Mouse (Mus musculus) brain, embryonic 18.5 days (tissue): Measurements from ENCODE around the gene Crtac1.

Source experiments
- DNase-seq: peaks from one replicate; pipeline ENCODE4 v3.0.0-alpha.2; 2012; ENCODE audit warnings: low read depth, low spot score

The Crtac1 gene

GRCm38 (mm10) chr19:42284178-42284577 is 147.4 kb downstream of the Crtac1 start:
- DNase-seq = no peak

GRCm38 (mm10) chr19:42279611-42280010 is 152.0 kb downstream of the Crtac1 start:
- no peak for DNase-seq

GRCm38 (mm10) chr19:42278461-42278860 is 153.1 kb downstream of the Crtac1 start:
- no peak for DNase-seq

GRCm38 (mm10) chr19:42277288-42277687 is 154.3 kb downstream of the Crtac1 start:
- no peak for DNase-seq

- no peak for DNase-seq
Observed at GRCm38 (mm10) chr19:42272003-42272963, 159.3 kb downstream of the Crtac1 start.

GRCm38 (mm10) chr19:42271182-42271581 is 160.4 kb downstream of the Crtac1 start:
- DNase-seq = no peak

GRCm38 (mm10) chr19:42270119-42270518 is 161.5 kb downstream of the Crtac1 start:
- DNase-seq = no peak

GRCm38 (mm10) chr19:42268337-42268736 is 163.2 kb downstream of the Crtac1 start:
- DNase-seq = no peak

- no peak for DNase-seq
Observed at GRCm38 (mm10) chr19:42263524-42263923, 168.1 kb downstream of the Crtac1 start.

GRCm38 (mm10) chr19:42260486-42260885 is 171.1 kb downstream of the Crtac1 start:
- no peak for DNase-seq

- DNase-seq = no peak
Observed at GRCm38 (mm10) chr19:42258596-42258995, 173.0 kb downstream of the Crtac1 start.

- no peak for DNase-seq
Observed at GRCm38 (mm10) chr19:42258031-42258430, 173.6 kb downstream of the Crtac1 start.

GRCm38 (mm10) chr19:42257241-42257635 is 174.3 kb downstream of the Crtac1 start:
- DNase-seq = no peak

GRCm38 (mm10) chr19:42256611-42257240 is 174.9 kb downstream of the Crtac1 start:
- no peak for DNase-seq

GRCm38 (mm10) chr19:42255784-42256610 is 175.6 kb downstream of the Crtac1 start:
- DNase-seq = no peak

- DNase-seq = no peak
Observed at GRCm38 (mm10) chr19:42255438-42255783, 176.2 kb downstream of the Crtac1 start.

- no peak for DNase-seq
Observed at GRCm38 (mm10) chr19:42249976-42250914, 181.3 kb downstream of the Crtac1 start.

- no peak for DNase-seq
Observed at GRCm38 (mm10) chr19:42247519-42247918, 184.1 kb downstream of the Crtac1 start, which contains the start of gene Golga7b. Gene Golga7b (plus strand): TSS chr19:42247574.

GRCm38 (mm10) chr19:42246626-42247025 is 185.0 kb downstream of the Crtac1 start:
- no peak for DNase-seq

- DNase-seq = no peak
Observed at GRCm38 (mm10) chr19:42243401-42243800, 188.2 kb downstream of the Crtac1 start.

- DNase-seq = no peak
Observed at GRCm38 (mm10) chr19:42240881-42241280, 190.7 kb downstream of the Crtac1 start.
